Mouse (Mus musculus) G1E (cell line): ENCODE data around the gene Rtkn.

Experiments
- CTCF ChIP-seq: IDR thresholded peaks from 2 replicates; pipeline ENCODE4 v1.5.1; 2012; ENCODE audit warnings: low read depth, low read length, inconsistent platforms, mixed read lengths
- GATA1 ChIP-seq: IDR thresholded peaks from 2 replicates; pipeline ENCODE4 v1.6.1; 2012; ENCODE audit warnings: borderline replicate concordance, low read length, inconsistent platforms, mixed read lengths
- GATA2 ChIP-seq: IDR thresholded peaks from 2 replicates; pipeline ENCODE4 v1.6.1; 2012; ENCODE audit warnings: low read depth, low read length, inconsistent platforms, borderline replicate concordance
- POLR2AphosphoS5 ChIP-seq: IDR thresholded peaks from 2 replicates; pipeline ENCODE4 v1.6.1; 2012; ENCODE audit warnings: low read depth, low read length, inconsistent platforms; ENCODE audit not compliant: insufficient replicate concordance
- TAL1 ChIP-seq: conservative IDR thresholded peaks from 2 replicates; pipeline ENCODE4 v1.6.1; 2012; ENCODE audit warnings: low read depth, low read length, inconsistent platforms, mixed read lengths

GRCm38 (mm10) chr6:83147280-83147679 is 12.0 kb downstream of the Rtkn start:
- TF ChIP-seq CTCF: no peak
- TF ChIP-seq GATA1: no peak
- no peak for TF ChIP-seq TAL1
- TF ChIP-seq POLR2AphosphoS5: no peak
- TF ChIP-seq GATA2: no peak
